Mouse (Mus musculus) R1 (cell line): ENCODE measurements around the gene Snai1.

ENCODE experiments used
- DNase-seq: peaks from one replicate; pipeline ENCODE4 v3.0.0-alpha.2; 2018; ENCODE audit warnings: low read depth, low spot score

The Snai1 gene

GRCm38 (mm10) chr2:167550341-167550854 is 12.4 kb downstream of the Snai1 start:
- DNase-seq: no peak

- DNase-seq: no peak
Measured at GRCm38 (mm10) chr2:167551342-167551920, 13.4 kb downstream of the Snai1 start.

GRCm38 (mm10) chr2:167552292-167552691 is 14.3 kb downstream of the Snai1 start:
- no peak for DNase-seq

GRCm38 (mm10) chr2:167552927-167553402 is 15.0 kb downstream of the Snai1 start:
- no peak for DNase-seq

- no peak for DNase-seq
Measured at GRCm38 (mm10) chr2:167555766-167556165, 17.8 kb downstream of the Snai1 start.

GRCm38 (mm10) chr2:167559413-167559812 is 21.4 kb downstream of the Snai1 start:
- DNase-seq: no peak

- DNase-seq: no peak
Measured at GRCm38 (mm10) chr2:167562101-167562500, 24.1 kb downstream of the Snai1 start.

- DNase-seq: no peak
Measured at GRCm38 (mm10) chr2:167563035-167563434, 25.0 kb downstream of the Snai1 start.

- no peak for DNase-seq
Measured at GRCm38 (mm10) chr2:167563703-167564102, 25.7 kb downstream of the Snai1 start.

- DNase-seq: no peak
Measured at GRCm38 (mm10) chr2:167564551-167565311, 26.7 kb downstream of the Snai1 start.

GRCm38 (mm10) chr2:167565312-167565656 is 27.3 kb downstream of the Snai1 start:
- no peak for DNase-seq

GRCm38 (mm10) chr2:167565682-167566081 is 27.7 kb downstream of the Snai1 start:
- DNase-seq: no peak

- no peak for DNase-seq
Measured at GRCm38 (mm10) chr2:167568112-167568511, 30.1 kb downstream of the Snai1 start.

GRCm38 (mm10) chr2:167569934-167570651 is 32.1 kb downstream of the Snai1 start:
- DNase-seq: peak; percentile 53

GRCm38 (mm10) chr2:167570815-167571214 is 32.8 kb downstream of the Snai1 start:
- no peak for DNase-seq

GRCm38 (mm10) chr2:167571442-167572220 is 33.6 kb downstream of the Snai1 start:
- no peak for DNase-seq

- no peak for DNase-seq
Measured at GRCm38 (mm10) chr2:167574814-167575213, 36.8 kb downstream of the Snai1 start.

- DNase-seq: no peak
Measured at GRCm38 (mm10) chr2:167575581-167575980, 37.6 kb downstream of the Snai1 start.

- DNase-seq: no peak
Measured at GRCm38 (mm10) chr2:167576121-167576620, 38.2 kb downstream of the Snai1 start.

GRCm38 (mm10) chr2:167577186-167577785 is 39.3 kb downstream of the Snai1 start:
- DNase-seq: no peak

GRCm38 (mm10) chr2:167578521-167578920 is 40.5 kb downstream of the Snai1 start:
- DNase-seq: peak; percentile 94
